Mouse (Mus musculus): Measurements from ENCODE around the gene Chd8. TPM values are rescaled to one million over a fixed set of nuclear protein-coding genes. Genes with fewer than 3 reads are reported as not detected.
A peak's percentile ranks its signal among the peaks of the same experiment; 100 is the strongest.

Gene Chd8
- total RNA-seq, 2 experiments from 2014 or later, result 115 to 122 TPM

DNA sequence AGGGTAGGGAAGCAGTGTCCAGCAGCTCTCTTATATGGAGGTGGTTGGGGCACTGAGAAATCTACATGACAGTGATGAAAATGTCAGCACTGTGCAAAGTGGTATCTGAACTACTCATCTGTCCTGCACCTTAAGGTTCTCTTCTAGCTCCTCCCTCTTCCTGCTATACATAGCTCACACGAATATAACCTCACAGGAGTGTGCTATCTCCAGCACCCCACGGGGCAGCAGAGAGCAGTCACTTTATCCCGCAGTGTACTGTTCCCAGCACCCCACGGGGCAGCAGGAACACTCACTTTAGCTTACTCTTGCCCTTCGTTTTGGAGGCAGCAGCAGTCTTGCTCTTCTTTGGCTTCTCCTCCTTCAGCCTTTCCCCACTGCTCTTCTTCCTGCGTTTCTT is 25.3 kb downstream of the Chd8 start:
- intact Hi-C loops (cut with DNase I), result no loop called here
- no peak for DNase-seq (ENCODE audit: low spot score in 2 of 2)

DNA sequence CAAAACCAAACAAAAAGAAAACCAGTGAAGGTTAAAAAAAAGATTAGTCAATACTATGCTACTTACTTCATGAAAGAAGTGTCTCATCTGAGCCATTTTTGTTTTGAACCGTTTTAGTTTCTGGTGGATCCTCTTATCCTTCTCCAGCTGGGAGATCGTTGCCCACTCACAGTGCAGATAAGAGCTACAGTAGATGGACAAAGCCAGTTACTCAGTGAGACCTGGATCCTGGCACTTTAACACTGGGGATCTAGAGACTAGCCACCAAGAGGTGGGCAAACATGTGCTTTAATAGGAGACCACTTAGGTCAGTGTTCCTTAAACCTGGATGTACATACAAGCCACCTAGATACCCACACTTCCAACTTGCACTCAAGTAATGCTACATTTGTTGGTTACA is 31.6 kb downstream of the Chd8 start:
- intact Hi-C loops (cut with DNase I), result loop anchor here (2.0 kb wide), 2 partner anchors 17 to 53 kb away; no protein-coding TSS in a partner anchor
- DNase-seq (ENCODE audit: low spot score in 2 of 2), result no peak

DNA sequence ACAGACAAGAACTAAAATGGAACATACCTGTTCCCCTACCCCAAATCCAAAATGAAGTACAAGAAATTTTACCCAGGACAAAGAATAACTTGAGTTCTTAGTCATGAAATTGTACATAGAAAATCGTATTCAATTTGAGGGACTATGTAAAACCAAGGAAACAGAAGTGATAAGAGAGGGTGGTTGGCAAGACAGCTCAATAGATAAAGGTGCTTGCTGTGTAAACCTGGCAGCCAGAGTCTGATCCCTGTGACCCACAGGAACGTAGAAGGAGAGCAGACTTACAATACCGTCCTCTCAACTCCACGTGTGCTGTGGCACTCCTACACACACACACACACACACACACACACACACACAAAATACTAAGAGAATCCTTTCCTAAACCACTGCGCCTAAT is 40.3 kb downstream of the Chd8 start:
- no peak for DNase-seq (ENCODE audit: low spot score in 2 of 2)
- intact Hi-C loops (cut with DNase I), result no loop called here

DNA sequence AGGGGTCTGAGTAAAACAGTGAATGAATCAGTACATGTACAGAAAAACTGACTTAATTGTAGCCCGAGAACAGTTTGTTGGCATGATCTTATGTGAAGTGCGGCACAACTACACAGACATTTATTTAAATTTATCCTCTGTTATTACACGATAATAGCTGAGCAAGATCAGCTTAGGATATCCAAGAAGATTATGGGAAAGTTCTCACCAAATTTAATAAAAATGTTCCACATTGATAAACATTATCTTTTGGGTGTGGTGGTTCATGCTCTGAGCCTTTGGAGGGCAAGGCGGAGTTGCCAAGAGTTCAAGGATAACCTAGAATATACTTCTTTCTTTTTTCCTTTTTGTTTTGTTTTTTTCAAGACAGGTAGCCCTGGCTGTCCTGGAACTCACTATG is 58.2 kb downstream of the Chd8 start:
- intact Hi-C loops (cut with DNase I), result loop anchor here (2.0 to 10.0 kb wide), 3 partner anchors 15 to 305 kb away; partner anchors contain the start of gene Slc39a2
- DNase-seq (ENCODE audit: low spot score in 2 of 2), result no peak

DNA sequence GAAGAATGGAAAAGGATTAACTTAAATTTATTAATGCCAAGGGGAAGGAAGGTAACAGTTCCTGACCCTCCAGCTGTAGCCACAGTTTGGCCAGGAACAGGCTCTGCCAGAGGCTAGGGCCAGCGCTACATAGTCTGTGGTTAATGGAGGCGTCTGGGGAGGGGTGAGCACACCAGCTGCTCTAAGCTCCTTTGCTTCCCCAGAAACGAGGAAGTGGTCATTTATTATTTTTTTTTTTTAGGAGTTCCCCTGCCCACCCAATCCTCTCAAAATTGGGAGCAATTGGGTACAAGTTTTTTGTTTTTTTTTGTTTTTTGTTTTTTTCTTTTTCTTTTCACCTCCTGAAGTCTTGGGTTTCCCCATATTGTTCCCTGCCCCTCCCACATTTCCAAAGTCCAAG is 59.4 kb downstream of the Chd8 start:
- DNase-seq (ENCODE audit: low spot score in 2 of 2), result no peak
- intact Hi-C loops (cut with DNase I), result loop anchor here (2.0 to 10.0 kb wide), 3 partner anchors 17 to 303 kb away; partner anchors contain the start of gene Slc39a2

DNA sequence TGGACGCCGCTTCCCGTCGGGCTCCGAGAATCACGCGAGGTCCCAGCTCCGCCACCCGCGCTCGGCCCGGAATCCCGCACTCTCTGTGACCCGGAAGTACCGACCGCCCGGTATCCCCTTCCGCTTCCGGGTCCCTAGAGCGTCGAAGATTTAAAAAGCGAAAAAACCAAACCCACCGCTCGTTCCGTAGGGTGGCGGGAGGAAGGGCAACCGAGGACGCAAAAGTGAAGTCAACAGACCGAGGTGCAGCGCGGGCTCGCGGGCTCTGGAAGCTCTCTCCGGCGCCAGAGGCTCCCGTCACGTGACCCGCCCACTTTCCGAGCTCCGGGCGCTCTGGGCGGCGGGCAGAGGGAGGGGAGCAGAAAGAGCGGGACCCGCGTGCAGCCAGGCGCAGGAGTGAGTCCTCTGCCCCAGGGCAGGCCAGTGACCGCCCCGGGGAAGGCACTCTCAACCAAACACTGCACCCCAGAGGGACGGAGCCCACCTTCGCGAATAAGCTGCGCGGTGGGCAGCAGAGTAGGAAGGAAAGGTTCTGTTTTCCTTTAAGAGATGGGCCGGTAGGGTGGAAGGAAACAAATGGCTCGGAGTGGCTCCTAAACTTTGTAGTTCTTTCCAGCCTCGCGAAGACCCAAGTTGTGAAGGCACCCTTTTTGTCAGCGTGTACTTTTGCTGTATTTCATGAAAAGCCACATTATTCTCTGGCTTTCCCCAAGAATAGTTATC is 60.3 kb downstream of the Chd8 start, which contains the start of gene Supt16:
TSS of gene Supt16 (minus strand) at position 261 of the 723 bp plus-strand sequence.
- intact Hi-C loops (cut with DNase I), result loop anchor here (1.0 to 10.0 kb wide), 3 partner anchors 61 to 303 kb away; partner anchors contain the start of gene Slc39a2
- DNase-seq (ENCODE audit: low spot score in 2 of 2), result peak; percentile 77 to 82

DNA sequence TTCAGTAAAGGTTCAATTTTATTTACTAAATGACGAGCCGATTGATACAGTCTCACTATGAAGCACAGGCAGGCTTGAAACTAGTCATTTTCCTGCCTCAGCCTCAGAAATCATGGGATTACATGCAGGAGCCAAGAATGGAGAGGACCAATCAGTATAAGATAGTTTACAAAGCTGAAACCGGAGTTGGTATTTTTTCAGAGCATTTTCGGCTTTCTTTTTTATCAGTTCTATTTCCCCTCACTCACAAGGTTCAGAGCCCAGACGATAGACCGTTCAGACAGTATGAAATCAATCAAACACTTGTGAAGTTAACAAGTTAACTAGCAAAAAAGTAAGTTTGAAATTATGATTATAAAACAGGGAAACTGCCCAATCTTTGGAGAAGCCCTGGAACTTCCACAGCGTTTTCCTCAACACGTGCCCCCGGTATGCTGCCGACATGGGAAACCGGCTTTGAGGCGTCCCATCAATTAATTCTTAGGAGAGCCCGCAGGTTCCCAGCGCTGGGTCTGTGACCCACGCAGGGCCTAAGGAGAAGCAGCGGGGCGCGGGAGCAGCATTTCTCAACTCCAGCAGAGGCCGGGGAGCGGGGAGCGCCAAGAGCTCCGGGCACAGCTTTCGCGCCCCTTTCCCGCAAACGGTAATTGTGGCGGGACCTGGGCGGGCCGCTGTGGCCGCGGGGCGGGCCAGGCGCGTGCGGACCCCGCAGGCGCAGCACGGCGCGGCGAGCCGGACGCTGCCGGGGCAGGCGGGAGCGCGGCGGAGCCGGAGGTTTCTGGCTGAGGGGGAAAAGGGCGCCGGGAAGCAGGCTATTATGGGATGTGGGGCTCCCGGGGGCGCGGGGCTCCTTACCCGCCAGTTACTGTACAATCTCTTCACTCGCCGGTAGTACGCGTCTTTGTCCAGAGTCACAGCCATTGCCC is 61.1 kb downstream of the Chd8 start:
- intact Hi-C loops (cut with DNase I), result loop anchor here (1.0 to 10.0 kb wide), 3 partner anchors 62 to 302 kb away; partner anchors contain the start of gene Slc39a2
- DNase-seq (ENCODE audit: low spot score in 2 of 2), result peak; percentile 4 to 25

DNA sequence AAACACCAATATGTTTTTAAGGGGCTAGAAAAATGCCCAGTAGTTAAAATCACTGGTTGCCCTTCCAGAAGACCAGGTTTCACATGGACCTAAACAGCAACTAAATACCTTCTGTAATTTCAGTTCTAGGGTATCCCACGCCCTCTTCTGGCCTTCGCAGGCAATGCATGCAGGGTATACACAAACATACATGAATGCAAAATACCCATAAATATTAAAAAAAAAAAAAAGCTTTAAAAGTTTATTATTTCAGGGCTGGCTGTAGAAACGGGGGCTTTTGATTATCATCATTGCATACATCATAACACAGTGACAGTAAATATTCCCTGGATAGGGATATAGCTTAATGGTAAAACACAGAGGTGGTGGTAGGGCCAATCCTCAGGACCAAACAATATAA is 61.9 kb downstream of the Chd8 start:
- intact Hi-C loops (cut with DNase I), result loop anchor here (5.0 to 10.0 kb wide), 2 partner anchors 73 to 301 kb away; partner anchors contain the start of gene Slc39a2
- peak in 1 of 2 experiments; percentile 19 for DNase-seq (ENCODE audit: low spot score in 2 of 2)

DNA sequence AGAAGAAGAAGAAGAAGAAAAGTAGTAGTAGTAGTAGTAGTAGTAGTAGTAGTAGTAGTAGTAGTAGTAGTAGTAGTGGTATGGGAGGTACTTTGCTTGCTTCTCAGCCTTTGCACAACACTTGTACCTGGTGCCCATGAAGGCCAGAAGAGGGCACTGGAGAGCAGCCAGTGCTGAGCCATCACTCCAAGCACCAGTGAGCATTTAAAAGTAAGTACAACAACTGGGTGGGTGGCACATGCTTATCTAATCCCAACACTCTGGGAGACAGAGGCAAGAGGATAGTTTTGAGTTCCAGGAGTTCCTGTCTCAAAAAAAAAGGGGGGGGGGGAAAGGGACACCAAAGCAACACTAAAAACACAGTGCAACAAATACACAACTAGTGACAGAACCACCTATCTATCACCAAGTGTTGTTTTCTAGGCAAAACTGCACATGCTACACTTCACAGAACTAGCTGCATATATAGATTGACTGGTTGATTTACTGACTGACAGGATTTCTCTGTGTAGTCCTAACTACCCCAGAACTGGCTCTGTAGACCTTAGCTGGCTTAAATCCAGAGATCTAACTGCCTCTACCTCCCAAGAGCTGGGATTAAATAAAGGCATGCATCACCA is 66.7 kb downstream of the Chd8 start:
- peak in 1 of 2 experiments; percentile 10 for DNase-seq (ENCODE audit: low spot score in 2 of 2)
- intact Hi-C loops (cut with DNase I), result loop anchor here (10.0 kb wide), 1 partner anchor 296 kb away; the partner anchor contains the start of gene Slc39a2

DNA sequence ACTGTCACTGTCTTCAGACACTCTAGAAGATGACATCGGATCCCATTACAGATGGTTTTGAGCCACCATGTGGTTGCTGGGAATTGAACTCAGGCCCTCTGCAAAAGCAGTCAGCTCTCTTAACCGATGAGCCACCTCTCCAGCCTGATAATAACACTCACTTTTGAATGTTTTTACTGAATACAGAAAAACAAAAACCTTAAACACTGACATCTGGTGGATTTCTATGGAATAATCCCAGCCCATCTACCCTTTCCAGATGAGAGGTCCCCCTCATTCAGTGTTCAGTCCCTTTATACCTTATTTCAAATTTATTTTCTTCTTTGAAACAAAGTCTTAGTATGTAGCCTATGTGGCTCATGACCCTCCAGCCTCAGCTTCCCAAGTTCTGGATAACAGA is 68.1 kb downstream of the Chd8 start:
- peak in 1 of 2 experiments; percentile 12 for DNase-seq (ENCODE audit: low spot score in 2 of 2)
- intact Hi-C loops (cut with DNase I), result loop anchor here (5.0 kb wide), 1 partner anchor 33 kb away; no protein-coding TSS in a partner anchor

DNA sequence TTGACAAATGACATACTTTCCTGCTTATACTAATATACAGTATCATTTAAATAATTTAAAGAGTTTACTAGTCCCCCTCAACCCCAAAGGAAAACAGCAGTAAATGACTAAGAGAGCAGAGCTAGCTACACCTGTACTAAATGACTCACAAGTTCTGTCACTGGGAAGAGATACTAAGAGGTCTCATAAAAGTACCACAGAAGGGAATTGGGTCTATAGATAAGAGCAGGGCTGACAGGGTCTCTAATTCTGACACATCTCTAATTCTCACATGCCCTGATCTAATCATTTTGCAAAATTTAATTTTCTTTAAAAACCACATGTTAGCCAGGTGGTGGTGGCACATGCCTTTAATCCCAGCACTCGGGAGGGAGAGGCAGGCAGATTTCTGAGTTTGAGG is 68.8 kb downstream of the Chd8 start:
- DNase-seq (ENCODE audit: low spot score in 2 of 2), result no peak
- intact Hi-C loops (cut with DNase I), result loop anchor here (5.0 kb wide), 1 partner anchor 34 kb away; no protein-coding TSS in a partner anchor

DNA sequence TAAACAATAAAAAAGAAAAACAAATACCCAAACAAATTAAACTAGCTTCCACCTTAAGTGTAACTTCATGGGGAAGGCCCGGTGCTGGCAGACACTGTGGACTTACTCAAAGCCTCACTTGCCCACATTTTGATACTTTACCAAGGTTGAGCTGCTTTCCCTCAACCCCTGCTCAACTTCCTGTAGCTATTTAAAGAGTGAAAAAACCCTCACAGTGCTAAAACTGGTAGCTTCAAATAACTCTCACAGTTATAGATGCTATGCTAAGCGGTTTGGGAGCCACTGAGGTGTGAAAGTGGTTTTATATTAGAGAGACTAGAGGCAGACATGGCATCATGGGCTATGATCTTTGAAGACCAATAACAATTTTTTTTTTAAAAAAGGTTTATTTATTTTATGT is 91.0 kb downstream of the Chd8 start:
- DNase-seq (ENCODE audit: low spot score in 2 of 2), result peak in 1 of 2 experiments; percentile 28
- intact Hi-C loops (cut with DNase I), result no loop called here

DNA sequence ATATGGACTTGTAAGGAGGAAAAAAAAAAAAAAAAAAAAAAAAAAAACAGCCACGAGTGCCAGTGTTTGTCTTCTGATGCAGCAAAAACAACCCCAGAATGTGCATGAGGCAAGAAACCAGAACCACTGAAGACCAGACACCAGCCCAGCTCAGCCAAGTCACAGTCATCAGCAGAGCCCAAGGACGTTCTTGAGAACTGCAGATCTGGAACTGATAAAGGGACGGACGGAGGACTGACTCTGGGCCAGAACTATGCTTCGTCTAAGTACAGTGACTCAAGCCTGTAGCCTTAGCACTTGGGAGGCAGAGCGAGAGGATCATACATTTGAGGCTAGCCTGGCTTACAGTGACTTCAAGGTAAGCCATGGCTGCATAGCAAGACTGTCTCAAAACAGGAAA is 96.7 kb downstream of the Chd8 start:
- intact Hi-C loops (cut with DNase I), result loop anchor here (5.0 kb wide), 1 partner anchor 89 kb away; no protein-coding TSS in a partner anchor
- DNase-seq (ENCODE audit: low spot score in 2 of 2), result no peak

DNA sequence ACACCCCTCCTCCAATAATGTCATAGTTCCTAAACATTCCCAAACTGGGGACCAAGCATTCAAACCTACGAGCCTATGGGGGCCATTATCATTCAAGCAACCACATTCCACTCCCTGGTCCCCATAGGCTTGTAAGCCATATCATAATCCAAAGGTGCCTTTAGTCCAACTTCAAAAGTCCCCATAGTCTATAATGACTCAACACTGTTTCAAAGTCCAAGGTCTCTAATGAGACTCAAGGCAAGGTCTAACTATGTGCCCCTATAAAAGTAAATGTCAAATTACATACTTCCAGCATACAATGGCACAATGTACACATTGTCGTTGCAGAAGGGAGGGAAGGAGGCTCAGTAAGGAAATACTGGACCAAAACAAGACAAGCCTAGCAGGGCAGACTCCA is 102.6 kb downstream of the Chd8 start:
- no peak for DNase-seq (ENCODE audit: low spot score in 2 of 2)
- intact Hi-C loops (cut with DNase I), result no loop called here

DNA sequence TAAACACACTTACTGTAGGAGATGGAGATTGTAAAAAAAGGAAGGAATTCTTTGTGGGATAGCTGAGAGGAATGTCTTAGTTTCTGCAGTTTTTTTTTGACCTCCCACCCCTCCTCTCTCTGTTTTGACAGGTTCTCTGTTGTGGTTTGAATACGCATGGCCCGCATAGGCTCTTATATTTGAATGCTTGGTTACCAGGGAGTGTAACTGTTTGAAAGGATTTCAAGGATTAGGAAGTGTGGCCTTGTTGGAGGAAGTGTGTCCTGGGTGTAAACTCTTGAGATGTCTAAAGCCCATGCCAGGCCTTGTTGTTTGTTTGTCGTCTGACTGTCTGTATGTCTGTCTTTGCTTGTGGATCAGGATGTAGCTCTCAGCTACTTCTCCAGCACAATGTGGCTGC is 105.0 kb downstream of the Chd8 start:
- intact Hi-C loops (cut with DNase I), result loop anchor here (2.0 kb wide), 1 partner anchor 22 kb away; no protein-coding TSS in a partner anchor
- DNase-seq (ENCODE audit: low spot score in 2 of 2), result no peak

DNA sequence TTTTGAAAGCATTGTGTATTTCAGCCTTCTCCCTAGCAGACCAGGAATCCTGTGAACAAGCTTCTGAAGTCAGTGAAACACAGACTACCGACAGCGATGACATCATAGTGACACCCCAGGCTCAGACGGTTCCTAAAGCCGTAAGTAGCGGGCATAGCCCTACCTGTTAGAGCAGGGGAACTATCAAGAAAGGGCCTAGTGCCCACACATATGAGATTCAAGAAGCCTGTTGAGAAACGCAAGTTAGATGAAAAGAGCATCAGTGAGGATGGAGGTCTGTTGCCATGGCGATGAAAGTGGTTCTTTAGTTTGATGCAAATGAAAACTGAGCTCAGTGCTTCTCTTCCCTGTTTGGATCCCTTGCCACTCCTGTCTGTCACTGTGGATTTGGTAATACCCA is 105.4 kb downstream of the Chd8 start:
- peak; percentile 61 to 68 for DNase-seq (ENCODE audit: low spot score in 2 of 2)
- intact Hi-C loops (cut with DNase I), result loop anchor here (2.0 kb wide), 1 partner anchor 21 kb away; no protein-coding TSS in a partner anchor

DNA sequence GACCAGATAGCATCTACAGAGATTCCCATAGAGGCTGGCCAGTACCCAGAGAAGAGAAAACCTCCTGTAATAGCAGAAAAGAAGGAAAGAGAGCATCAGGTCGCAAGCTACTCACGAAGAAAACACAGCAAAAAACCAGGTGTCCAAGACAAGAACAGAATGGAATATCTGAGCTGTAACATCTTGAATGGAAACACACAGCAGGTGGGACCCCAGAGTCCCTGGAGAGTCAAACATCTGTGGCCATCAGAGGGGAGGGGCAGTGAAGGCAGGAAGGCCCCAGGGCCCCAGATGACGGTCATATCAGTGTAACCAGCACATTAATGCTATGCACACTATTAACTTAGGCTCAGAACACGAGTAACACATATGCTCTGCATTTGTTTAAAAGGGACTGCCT is 107.7 kb downstream of the Chd8 start:
- intact Hi-C loops (cut with DNase I), result no loop called here

More for the DNA sequence above, 107.7 kb downstream of the Chd8 start:
- no peak for DNase-seq (ENCODE audit: low spot score in 2 of 2)
